Mouse (Mus musculus): ENCODE results near the gene Sec1.

Gene Sec1

GRCm38 (mm10) chr7:45704730-45705442 is 10.7 kb upstream of the Sec1 start, which contains the start of gene Dbp:
Gene Dbp (plus strand): TSS chr7:45705088.
- DNase-seq (ENCODE audit: low spot score in 2 of 2) = peak; percentile 99 to 100

- DNase-seq (ENCODE audit: low spot score in 2 of 2) = peak; percentile 61 to 65
Measured at GRCm38 (mm10) chr7:45704046-45704559, 9.9 kb upstream of the Sec1 start.

GRCm38 (mm10) chr7:45703521-45704033 is 9.4 kb upstream of the Sec1 start:
- DNase-seq (ENCODE audit: low spot score in 2 of 2) = no peak

GRCm38 (mm10) chr7:45702809-45703520 is 8.8 kb upstream of the Sec1 start:
- no peak for DNase-seq (ENCODE audit: low spot score in 2 of 2)

- DNase-seq (ENCODE audit: low spot score in 2 of 2) = no peak
Measured at GRCm38 (mm10) chr7:45702316-45702715, 8.1 kb upstream of the Sec1 start.

- DNase-seq (ENCODE audit: low spot score in 2 of 2) = no peak
Measured at GRCm38 (mm10) chr7:45701607-45702006, 7.4 kb upstream of the Sec1 start.

- DNase-seq (ENCODE audit: low spot score in 2 of 2) = no peak
Measured at GRCm38 (mm10) chr7:45701072-45701471, 6.9 kb upstream of the Sec1 start.

- DNase-seq (ENCODE audit: low spot score in 2 of 2) = peak; percentile 69 to 79
Measured at GRCm38 (mm10) chr7:45700301-45701015, 6.3 kb upstream of the Sec1 start.

- no peak for DNase-seq (ENCODE audit: low spot score in 2 of 2)
Measured at GRCm38 (mm10) chr7:45699523-45700141, 5.4 kb upstream of the Sec1 start, which contains the start of gene Car11. Gene Car11 (plus strand): TSS chr7:45699843.

- DNase-seq (ENCODE audit: low spot score in 2 of 2) = no peak
Measured at GRCm38 (mm10) chr7:45697894-45698293, 3.7 kb upstream of the Sec1 start.

GRCm38 (mm10) chr7:45695098-45695497 is 896 bp upstream of the Sec1 start:
- DNase-seq (ENCODE audit: low spot score in 2 of 2) = no peak

- DNase-seq (ENCODE audit: low spot score in 2 of 2) = no peak
Measured at GRCm38 (mm10) chr7:45692364-45692763, 1.8 kb downstream of the Sec1 start.

GRCm38 (mm10) chr7:45689800-45690199 is 4.4 kb downstream of the Sec1 start:
- DNase-seq (ENCODE audit: low spot score in 2 of 2) = no peak

- no peak for DNase-seq (ENCODE audit: low spot score in 2 of 2)
Measured at GRCm38 (mm10) chr7:45689099-45689498, 5.1 kb downstream of the Sec1 start.

GRCm38 (mm10) chr7:45686841-45687240 is 7.4 kb downstream of the Sec1 start:
- DNase-seq (ENCODE audit: low spot score in 2 of 2) = no peak

- no peak for DNase-seq (ENCODE audit: low spot score in 2 of 2)
Measured at GRCm38 (mm10) chr7:45685811-45686210, 8.4 kb downstream of the Sec1 start.

- DNase-seq (ENCODE audit: low spot score in 2 of 2) = no peak
Measured at GRCm38 (mm10) chr7:45683396-45684050, 10.7 kb downstream of the Sec1 start, which contains the start of gene Ntn5. Gene Ntn5 (plus strand): TSS chr7:45684022.

GRCm38 (mm10) chr7:45682144-45683126 is 11.8 kb downstream of the Sec1 start:
- peak; percentile 79 to 89 for DNase-seq (ENCODE audit: low spot score in 2 of 2)

- no peak for DNase-seq (ENCODE audit: low spot score in 2 of 2)
Measured at GRCm38 (mm10) chr7:45681046-45681736, 13.0 kb downstream of the Sec1 start.
